Mouse (Mus musculus): ENCODE measurements around the gene Plppr2. TPM values are rescaled to one million over a fixed set of nuclear protein-coding genes. Genes with fewer than 3 reads are reported as not detected.

Gene Plppr2
- total RNA-seq, 1 experiment from 2014 or later, result not detected

DNA sequence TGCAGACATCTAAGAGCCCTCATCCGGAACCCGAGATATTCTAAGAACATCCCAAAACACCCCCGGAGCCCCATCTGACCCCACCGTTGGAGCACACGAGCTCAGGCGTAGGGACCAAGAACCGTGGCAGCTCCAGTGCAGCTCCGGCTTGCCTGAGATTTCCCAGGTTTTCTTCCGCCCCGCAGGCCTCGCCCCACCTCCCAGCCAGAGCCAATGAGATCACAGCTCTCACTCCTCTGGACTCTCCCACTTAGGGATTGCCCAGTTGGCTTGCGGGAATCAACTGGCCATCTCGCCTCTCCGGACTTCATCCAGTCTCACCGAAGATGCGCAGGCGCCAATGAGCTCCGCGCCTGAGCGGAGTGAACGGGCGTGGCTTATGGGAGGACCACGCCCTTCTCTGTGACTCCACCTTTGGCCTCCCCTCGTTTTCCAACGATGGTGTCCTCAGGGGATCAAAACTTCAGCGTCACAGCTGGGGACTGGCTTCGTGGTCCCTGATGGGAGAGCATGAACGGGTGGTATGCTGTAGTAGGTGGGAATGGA, 9.6 kb upstream of the Plppr2 start, which contains the start of the genes Ccdc159 and Tmem205:
Gene Ccdc159, plus strand, starts transcription at position 264 of the 546 bp plus-strand sequence.
Gene Tmem205, minus strand, starts transcription at position 349 of the 546 bp plus-strand sequence.
- ATAC-seq (ENCODE audit: extremely low read depth, insufficient number of reproducible peaks, low FRiP score, poor library complexity, severe bottlenecking), result peak; percentile 21; the same call in 1 of the 2 replicates

DNA sequence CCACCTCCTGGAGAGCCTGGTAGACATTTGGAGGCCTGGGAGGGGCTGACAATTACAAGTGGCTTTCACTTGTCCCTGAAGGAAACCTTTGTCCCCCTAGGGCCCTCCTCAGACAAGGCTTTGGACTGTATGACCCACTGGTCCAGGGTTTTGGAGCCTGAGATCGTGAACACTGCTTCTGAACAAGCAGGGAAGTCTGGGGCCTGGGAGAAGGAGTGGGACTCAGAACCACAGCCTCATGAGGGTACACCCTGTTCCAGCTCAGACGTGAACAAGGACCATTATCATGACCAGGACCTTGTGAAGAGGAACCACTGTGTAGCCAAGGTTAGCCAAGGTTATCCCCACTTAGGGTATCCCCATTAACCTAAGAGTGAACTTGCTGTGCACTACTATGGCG, 7.6 kb upstream of the Plppr2 start:
- ATAC-seq (ENCODE audit: extremely low read depth, insufficient number of reproducible peaks, low FRiP score, poor library complexity, severe bottlenecking), result no peak

DNA sequence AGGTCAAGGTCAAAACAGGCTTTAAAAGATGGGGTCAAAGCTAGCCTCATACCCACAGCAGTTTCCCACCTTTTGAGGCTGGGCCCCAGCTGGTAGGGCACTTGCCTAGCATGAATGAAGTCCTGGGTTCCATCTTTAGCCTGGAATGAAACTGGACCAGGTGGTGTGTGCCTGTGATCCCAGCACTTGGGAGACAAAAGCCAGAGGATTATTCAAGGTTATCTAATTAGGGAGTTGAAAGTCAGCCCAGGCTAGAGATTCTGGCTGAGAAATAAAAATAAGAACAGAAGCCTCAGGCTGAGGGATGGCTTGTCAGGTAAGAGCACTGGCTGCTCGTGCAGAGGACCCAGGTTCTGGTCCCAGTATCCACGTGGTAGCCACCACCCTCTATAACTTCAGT, 4.8 kb upstream of the Plppr2 start:
- ATAC-seq (ENCODE audit: extremely low read depth, insufficient number of reproducible peaks, low FRiP score, poor library complexity, severe bottlenecking), result no peak

DNA sequence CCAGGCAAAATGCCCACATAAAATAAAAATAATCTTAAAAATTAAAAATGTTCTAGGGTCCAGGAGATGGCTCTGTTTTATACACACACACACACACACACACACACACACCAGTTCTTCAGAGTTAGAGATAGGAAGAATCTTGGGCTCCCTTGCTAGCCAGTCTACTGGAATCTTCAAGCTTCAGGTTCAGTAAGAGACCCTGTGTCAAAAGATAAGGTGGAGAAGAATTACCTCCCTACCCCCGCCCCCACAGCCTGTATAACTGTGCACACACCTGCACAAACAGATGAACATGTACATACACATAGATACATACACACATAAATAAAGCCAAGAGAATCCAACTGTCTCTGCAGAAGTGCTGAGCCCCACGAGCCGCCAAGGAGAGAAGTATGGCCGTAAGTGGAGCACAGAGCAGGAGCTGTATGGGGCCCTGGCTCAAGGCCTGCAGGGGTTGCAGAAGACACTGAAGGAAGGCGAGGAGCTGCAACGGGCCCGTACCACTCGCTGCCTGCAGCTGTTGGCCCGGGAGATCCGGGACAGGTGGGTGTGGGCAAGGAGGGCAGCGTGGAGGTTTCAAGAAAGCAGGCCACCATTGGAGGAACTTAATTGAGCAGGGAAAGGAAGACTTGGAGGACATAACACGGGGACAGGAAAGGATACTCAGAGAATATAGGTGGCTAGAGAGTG, 4.2 kb upstream of the Plppr2 start:
- no peak for ATAC-seq (ENCODE audit: extremely low read depth, insufficient number of reproducible peaks, low FRiP score, poor library complexity, severe bottlenecking)

DNA sequence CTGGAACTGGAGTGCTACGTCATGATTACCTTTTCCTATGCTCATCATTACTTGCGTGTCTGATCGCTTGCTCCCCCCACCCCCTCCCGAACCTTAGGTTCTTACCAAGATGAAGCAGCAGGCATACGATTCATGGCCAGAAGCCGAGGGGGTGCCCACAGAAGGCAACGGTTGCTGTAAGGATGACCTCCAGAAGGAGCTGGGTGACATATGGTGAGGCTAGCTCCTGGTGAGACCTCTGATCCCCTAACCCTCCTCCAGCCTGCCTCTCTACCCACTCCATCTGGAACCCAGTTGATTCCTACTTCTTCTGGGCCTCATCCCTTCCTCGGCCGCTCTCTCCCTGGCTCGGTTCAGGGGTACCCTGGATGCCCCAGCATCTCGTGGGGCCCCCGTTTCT, 2.8 kb upstream of the Plppr2 start:
- ATAC-seq (ENCODE audit: extremely low read depth, insufficient number of reproducible peaks, low FRiP score, poor library complexity, severe bottlenecking), result no peak

DNA sequence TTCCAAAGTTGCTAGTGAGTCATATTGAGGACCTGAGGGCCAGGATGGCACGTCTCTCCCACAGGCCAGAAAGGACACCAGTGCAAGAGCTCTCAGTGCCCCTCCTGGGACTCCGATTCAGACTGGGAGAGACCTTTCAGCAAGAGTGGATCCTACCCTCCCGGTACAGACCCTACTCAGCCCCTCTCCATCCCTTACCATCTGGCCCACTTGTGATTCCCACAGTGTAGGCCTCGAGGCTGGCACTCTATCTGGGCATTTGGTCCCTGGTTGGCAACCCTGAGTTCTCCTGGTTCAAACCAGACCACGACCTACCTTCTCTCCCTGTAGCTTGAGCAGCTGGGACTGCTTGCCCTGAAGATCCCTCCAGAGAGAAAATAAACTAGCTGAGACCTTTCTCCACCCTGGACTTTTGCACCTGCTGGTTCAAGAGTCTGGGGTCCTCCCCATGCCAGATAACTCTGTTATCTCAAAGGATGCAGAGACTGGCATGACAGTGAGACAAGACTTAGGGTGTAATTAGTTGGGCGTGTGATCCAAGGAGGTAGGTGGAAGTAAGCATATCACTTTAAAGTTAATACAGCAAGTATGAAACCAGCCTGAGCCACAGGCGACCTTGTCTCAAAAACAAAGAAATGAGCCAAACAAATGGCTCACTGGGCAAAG, 1.2 kb upstream of the Plppr2 start:
- ATAC-seq (ENCODE audit: extremely low read depth, insufficient number of reproducible peaks, low FRiP score, poor library complexity, severe bottlenecking), result no peak

DNA sequence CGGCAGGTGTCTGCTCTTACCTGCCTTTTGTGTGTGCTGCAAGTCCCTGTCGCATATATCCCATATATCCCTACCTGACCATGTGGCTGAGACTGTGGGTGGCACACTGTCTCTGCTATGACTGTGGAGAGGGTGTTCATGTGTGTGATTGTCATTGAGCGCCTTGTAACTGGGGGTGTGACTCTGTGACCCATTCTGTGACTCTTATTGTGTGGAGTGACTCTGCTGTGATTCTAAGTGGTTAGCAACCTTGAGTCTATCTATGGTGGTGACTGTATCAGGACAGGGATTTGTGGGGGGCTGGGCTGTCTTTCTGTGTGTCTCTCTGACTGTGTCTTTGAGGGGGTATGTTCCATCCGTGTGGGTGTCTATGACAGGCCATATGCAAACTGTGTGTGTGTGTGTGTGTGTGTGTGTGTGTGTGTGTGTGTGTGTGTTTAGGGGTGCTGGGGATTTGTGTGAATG, 910 bp downstream of the Plppr2 start:
- ATAC-seq (ENCODE audit: extremely low read depth, insufficient number of reproducible peaks, low FRiP score, poor library complexity, severe bottlenecking), result no peak

DNA sequence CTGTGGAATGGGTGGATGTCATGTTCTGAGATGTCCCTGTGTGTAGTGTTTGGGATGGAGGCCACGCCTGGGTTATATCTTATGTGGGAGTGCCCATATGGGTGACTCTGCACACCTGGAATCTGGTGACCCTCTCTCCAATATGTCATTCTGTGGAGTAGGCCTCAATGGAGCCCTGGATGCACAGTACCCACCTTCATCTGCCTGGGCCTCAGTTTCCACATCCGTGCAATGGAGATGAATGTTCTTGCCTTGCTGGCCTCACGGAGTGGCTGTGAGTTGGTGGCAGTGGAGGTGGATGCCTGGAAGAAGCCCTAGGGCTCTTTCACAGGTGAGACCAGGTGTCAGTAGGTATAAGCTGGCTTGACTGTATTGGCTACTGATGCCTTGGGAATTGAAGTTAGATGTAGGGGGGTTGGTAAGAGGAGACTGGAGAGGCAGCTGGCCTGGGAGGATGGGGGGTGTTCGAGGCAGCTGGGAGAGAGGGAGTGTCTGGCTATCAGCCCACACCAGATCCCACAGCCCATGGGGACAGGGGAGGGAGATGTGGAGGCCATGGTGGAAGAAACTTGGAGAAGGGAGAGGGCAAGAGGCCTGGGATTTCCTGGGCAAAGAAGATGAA, 1.5 kb downstream of the Plppr2 start:
- no peak for ATAC-seq (ENCODE audit: extremely low read depth, insufficient number of reproducible peaks, low FRiP score, poor library complexity, severe bottlenecking)

DNA sequence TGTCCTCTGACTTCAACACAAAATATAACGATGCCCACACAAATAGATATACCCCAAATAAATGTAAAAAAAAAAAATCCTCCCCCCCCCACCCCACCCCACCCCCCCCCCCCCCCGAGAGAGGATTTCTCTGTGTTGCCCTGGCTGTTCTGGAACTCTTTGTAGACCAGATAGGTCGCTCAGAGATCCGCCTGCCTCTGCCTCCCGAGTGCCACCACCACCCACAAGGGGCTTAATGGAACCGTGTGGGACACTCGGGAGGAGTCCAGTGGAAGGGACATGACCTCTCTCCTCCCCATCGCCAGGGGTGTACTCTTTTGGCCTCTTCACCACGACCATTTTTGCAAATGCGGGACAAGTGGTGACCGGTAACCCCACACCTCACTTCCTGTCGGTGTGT, 6.2 kb downstream of the Plppr2 start:
- no peak for ATAC-seq (ENCODE audit: extremely low read depth, insufficient number of reproducible peaks, low FRiP score, poor library complexity, severe bottlenecking)

DNA sequence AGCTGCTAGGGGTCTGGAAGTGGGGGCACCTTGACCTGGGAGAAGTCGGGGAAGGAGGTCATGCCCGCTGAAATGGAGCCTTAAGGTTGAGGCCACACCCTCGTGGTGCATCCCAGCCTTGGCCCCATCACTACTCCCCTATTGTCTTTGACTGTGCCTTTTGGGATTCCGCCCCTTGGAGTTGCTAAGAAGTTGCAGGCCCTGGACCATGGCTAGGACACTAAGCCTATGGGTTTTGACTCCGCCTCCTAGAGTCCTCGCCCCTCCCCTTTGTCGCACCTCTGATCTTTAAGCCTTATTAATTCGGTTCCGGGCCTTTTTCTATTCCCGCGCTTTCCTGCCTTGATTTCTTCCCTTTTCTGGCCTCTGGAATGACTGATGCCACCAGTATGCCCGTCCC, 6.8 kb downstream of the Plppr2 start:
- no peak for ATAC-seq (ENCODE audit: extremely low read depth, insufficient number of reproducible peaks, low FRiP score, poor library complexity, severe bottlenecking)

DNA sequence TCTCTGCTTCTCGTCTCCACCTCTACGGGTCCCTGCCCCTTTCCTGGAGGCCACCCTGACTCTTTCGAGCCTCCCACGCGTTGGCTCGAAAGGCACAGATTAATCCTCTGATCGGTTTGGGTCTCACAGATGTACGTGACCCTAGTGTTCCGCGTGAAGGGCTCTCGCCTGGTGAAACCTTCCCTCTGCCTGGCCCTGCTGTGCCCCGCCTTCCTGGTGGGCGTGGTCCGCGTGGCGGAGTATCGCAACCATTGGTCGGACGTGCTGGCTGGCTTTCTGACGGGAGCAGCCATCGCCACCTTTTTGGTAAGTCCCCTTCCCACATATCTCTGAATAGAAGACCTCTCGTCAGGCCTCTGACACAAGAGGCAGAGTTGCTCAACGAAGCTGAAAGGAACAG, 7.4 kb downstream of the Plppr2 start:
- ATAC-seq (ENCODE audit: extremely low read depth, insufficient number of reproducible peaks, low FRiP score, poor library complexity, severe bottlenecking), result no peak

DNA sequence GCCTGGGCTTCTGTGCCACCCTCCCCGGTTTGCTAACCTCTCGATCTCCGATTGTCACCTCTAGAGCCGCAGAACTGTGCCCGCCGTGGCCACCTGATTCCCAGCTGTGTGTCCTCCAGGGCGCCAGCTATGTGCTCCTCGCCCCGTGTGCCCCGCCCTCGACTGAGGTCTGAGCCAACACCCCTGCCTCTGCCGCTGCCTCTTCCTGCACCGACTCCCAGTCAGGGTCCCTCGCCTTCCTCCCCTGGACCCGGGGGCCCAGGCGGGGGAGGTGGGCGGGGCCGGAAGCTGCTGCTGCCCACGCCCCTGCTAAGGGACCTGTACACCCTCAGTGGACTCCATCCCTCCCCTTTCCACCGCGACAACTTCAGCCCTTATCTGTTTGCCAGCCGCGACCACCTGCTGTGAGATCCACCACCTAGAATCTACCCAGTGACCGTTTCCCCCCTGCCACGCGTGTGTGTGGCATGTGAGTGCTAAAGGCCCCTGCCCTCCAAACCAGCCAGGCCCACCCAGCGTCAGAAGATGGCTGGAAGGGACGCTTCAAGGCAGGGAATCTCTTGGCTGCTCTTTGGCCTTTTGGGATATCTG, 10.8 kb downstream of the Plppr2 start:
- ATAC-seq (ENCODE audit: extremely low read depth, insufficient number of reproducible peaks, low FRiP score, poor library complexity, severe bottlenecking), result no peak

DNA sequence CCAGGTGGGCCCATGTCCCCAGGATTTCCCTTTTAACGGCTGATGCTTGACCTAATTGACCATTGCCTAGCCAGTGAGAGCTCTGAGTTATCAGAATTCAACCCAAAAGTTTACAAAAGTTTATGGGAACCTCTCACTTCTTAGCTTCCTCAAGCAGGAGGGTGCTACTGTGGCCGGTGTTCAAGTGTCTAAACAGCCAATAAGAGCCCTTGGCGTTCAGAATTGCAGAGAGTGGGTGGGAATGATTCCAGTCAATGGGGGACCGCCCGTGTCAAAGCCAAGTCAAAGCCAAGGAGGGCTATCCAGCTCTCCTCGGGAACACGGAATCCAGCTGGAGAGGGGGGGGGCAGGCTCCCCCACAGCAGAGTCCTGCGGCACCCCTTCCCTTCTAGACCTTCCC, 11.3 kb downstream of the Plppr2 start:
- no peak for ATAC-seq (ENCODE audit: extremely low read depth, insufficient number of reproducible peaks, low FRiP score, poor library complexity, severe bottlenecking)

DNA sequence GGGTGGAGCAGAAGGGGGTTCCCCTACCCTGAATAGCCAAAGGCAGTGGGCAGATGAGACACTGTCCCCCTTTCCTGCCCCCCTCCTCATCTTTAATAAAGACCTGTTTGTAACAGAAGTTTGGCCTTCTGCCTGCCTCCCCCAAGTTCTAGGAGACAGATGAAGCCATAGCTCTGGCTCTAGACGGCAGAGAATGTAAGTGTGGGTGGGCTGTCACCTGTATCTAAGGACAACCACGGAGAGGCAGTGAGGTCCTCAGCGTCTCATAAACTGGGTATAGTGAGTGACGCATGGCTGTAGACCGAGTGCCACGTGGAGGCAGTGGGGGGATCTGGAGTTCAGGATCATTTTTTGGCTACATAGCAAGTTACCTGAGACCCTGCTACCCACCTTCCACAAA, 12.0 kb downstream of the Plppr2 start:
- no peak for ATAC-seq (ENCODE audit: extremely low read depth, insufficient number of reproducible peaks, low FRiP score, poor library complexity, severe bottlenecking)

DNA sequence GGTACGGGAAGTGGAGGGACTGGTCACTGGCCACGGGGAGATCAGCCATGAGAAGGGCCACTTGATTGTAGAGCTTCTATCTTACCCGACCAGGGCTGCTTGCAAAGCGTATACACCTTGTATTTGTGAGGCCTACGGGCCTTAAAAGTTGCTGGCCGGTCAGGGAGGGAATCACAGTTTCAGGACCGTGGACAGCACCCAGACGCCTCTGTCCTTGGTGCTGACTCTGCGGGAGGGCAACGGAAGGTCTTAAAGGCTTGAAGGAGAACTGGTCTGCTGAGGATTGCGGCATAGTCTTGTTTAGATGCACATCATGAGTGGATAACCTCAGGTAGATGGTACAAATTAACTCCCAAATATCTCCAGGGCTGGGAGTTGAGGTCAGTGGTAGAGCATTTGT, 13.5 kb downstream of the Plppr2 start:
- ATAC-seq (ENCODE audit: extremely low read depth, insufficient number of reproducible peaks, low FRiP score, poor library complexity, severe bottlenecking), result peak; percentile 35; the same call in 1 of the 2 replicates

DNA sequence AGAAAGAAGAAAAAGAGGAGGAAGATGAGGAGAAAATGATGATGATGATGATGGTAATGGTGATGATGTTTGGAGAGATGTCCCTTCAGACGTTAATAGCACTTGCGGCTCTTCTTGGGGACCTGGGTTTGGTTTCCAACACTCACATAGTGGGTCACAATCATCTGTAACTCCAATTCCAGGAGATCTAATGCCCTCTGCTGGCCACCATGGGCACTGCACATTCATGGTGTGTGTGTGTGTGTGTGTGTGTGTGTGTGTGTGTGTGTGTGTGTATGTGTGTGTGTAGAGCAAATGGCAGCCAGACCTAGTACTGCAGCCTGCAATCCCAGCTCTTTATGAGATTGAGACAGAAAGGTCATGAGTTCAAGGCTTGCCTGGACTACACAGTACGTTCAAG, 15.1 kb downstream of the Plppr2 start:
- ATAC-seq (ENCODE audit: extremely low read depth, insufficient number of reproducible peaks, low FRiP score, poor library complexity, severe bottlenecking), result no peak

DNA sequence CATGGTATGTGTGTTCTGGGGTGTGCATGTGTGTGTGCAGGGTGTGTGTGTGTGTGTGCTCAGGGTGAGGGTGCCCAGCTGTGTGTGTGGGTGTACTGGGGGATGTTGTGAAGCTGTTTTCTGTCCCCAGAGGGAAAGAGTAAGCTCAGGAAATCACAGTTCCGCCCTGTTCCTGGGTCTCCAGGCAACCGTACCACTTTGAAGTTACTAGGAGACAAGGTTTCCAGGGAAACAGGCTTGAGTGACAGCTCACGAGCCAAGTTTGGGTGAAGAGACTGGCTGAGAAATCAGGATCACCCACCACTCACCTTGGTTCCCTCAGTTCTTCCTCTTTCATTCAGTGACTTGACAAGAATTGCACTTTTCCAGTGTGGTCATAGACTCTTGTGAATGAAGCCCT, 16.8 kb downstream of the Plppr2 start:
- ATAC-seq (ENCODE audit: extremely low read depth, insufficient number of reproducible peaks, low FRiP score, poor library complexity, severe bottlenecking), result no peak

DNA sequence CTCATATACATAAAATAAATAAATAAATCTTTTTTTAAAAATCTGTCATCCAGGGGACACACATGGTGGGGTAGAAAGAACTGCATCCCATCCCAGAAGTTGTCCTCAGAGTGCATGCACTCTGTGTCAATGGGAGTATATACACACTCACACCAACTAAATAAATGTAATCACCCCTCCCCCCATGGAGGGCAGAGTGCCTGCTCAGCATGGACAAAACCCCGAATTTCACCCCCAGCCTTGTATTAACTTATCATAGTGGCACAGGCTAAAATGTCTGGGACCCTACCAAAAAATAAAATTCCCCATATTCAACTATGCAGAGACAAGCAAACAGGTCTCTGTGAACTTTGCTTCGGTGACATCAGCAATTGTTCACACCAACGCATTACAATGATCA, 17.8 kb downstream of the Plppr2 start:
- ATAC-seq (ENCODE audit: extremely low read depth, insufficient number of reproducible peaks, low FRiP score, poor library complexity, severe bottlenecking), result no peak

DNA sequence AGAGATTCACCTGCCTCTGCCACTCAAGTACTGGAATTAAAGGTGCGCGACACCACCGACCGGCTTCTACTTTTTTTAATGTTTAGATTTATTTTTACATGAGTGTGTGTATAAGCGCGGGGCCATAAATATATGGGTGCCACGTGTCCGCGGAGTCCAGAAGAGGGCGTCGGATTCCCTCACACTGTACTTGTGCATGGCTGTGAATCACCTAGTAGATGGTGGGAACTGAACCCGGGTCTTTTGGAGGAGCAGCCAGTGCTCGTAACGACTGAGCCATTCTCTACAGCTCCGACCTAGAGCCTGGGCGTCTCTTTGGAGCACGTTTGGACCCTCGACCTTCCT, 18.4 kb downstream of the Plppr2 start:
- ATAC-seq (ENCODE audit: extremely low read depth, insufficient number of reproducible peaks, low FRiP score, poor library complexity, severe bottlenecking), result 0 out of 2 replicates have a peak, but pooled peaks have one; percentile 13

Measured in neutrophil, adult 5-6 weeks (primary cell).